Mouse (Mus musculus) gonadal fat pad, adult 2 months (tissue): ENCODE data around the gene Syt13. TPM values are rescaled to one million over a fixed set of nuclear protein-coding genes. Genes with fewer than 3 reads are reported as not detected.

Source experiments
- polyA plus RNA-seq: library from polyadenylated mRNA; depleted of rRNA; stranded (reverse); fragments of >200 nt; gene quantifications from 2 replicates; pipeline ENCODE4 v1.2.3, GENCODE M21; 2012; rRNA removed

The Syt13 gene
- polyA plus RNA-seq, 1 experiment = 0.62 TPM

Other genes with a start within 250 kb of the Syt13 start
- gene Prdm11, start 131.1 kb downstream of the Syt13 start, polyA plus RNA-seq = 4.6 and 6.6 TPM in 2 replicates